Mouse (Mus musculus) megakaryocyte, adult 5-6 weeks (primary cell): Measurements from ENCODE around the gene Tctex1d2. TPM values are rescaled to one million over a fixed set of nuclear protein-coding genes. Genes with fewer than 3 reads are reported as not detected.
A peak's percentile ranks its signal among the peaks of the same experiment; 100 is the strongest.

Experiments
- ATAC-seq: 2 replicates; pipeline ENCODE4 v1.8.0; 2016; ENCODE audit warnings: mild to moderate bottlenecking, inconsistent platforms; ENCODE audit not compliant: poor library complexity, severe bottlenecking
- total RNA-seq, 2 experiments: library from RNA; stranded (forward) in 1 of 2; stranded (reverse) in 1 of 2; fragments of 153-499, 151-499 nt in 1 of 2; fragments of 221-1000, 200-1000 nt in 1 of 2; gene quantifications; 2 replicates each; pipeline versions ENCODE4 v1.2.3 to v1.2.4; 2015 to 2017

Tctex1d2 gene
- 25.3 and 25.4 TPM in 2 replicates for total RNA-seq (2015)
- 26.2 and 30.9 TPM in 2 replicates for total RNA-seq (2017)

- ATAC-seq: peak; percentile 99
Observed at GRCm38 (mm10) chr16:32419517-32420483, at the start of gene Tctex1d2. Tctex1d2 (plus strand) TSS chr16:32419702.

- no peak for ATAC-seq
Observed at GRCm38 (mm10) chr16:32371351-32371750, 48.2 kb upstream of the Tctex1d2 start.

- ATAC-seq: no peak
Observed at GRCm38 (mm10) chr16:32379575-32379974, 39.9 kb upstream of the Tctex1d2 start.

- no peak for ATAC-seq
Observed at GRCm38 (mm10) chr16:32382901-32383300, 36.6 kb upstream of the Tctex1d2 start.

GRCm38 (mm10) chr16:32384885-32385284 lies 34.6 kb upstream of the Tctex1d2 start:
- ATAC-seq: no peak

- no peak for ATAC-seq
Observed at GRCm38 (mm10) chr16:32386826-32387225, 32.7 kb upstream of the Tctex1d2 start.

- no peak for ATAC-seq
Observed at GRCm38 (mm10) chr16:32389049-32389448, 30.5 kb upstream of the Tctex1d2 start.

- ATAC-seq: no peak
Observed at GRCm38 (mm10) chr16:32389841-32390240, 29.7 kb upstream of the Tctex1d2 start.

GRCm38 (mm10) chr16:32390882-32391281 lies 28.6 kb upstream of the Tctex1d2 start:
- ATAC-seq: peak; percentile 77

GRCm38 (mm10) chr16:32395679-32396540 lies 23.6 kb upstream of the Tctex1d2 start:
- ATAC-seq: peak; percentile 73

- ATAC-seq: no peak
Observed at GRCm38 (mm10) chr16:32396541-32396835, 23.0 kb upstream of the Tctex1d2 start.

GRCm38 (mm10) chr16:32398206-32398605 lies 21.3 kb upstream of the Tctex1d2 start:
- no peak for ATAC-seq

- no peak for ATAC-seq
Observed at GRCm38 (mm10) chr16:32400267-32400666, 19.2 kb upstream of the Tctex1d2 start, which contains the start of gene Tm4sf19. Tm4sf19 (plus strand) TSS chr16:32400506.

GRCm38 (mm10) chr16:32401335-32401965 lies 18.1 kb upstream of the Tctex1d2 start:
- peak; percentile 92 for ATAC-seq

- peak; percentile 44 for ATAC-seq
Observed at GRCm38 (mm10) chr16:32402818-32403217, 16.7 kb upstream of the Tctex1d2 start.

GRCm38 (mm10) chr16:32405716-32406115 lies 13.8 kb upstream of the Tctex1d2 start:
- ATAC-seq: no peak

- ATAC-seq: no peak
Observed at GRCm38 (mm10) chr16:32406671-32407070, 12.8 kb upstream of the Tctex1d2 start.

- no peak for ATAC-seq
Observed at GRCm38 (mm10) chr16:32407730-32408129, 11.8 kb upstream of the Tctex1d2 start.

- no peak for ATAC-seq
Observed at GRCm38 (mm10) chr16:32417457-32417856, 2.0 kb upstream of the Tctex1d2 start.

GRCm38 (mm10) chr16:32427506-32427905 lies 8.0 kb downstream of the Tctex1d2 start:
- ATAC-seq: no peak

GRCm38 (mm10) chr16:32430474-32431046 lies 11.1 kb downstream of the Tctex1d2 start, which contains the start of gene Pcyt1a:
Pcyt1a (plus strand) TSS chr16:32430921.
- ATAC-seq: peak; percentile 92
